Mouse (Mus musculus) lung, embryonic 14.5 days (tissue): ENCODE data around the gene Lrrc4. TPM values are rescaled to one million over a fixed set of nuclear protein-coding genes. Genes with fewer than 3 reads are reported as not detected.

Experiments used
- ATAC-seq: fragments of 200-750 bp; cut with Nextera tagmentation; 2 replicates; pipeline ENCODE4 v1.8.0; 2017; ENCODE audit warnings: mild to moderate bottlenecking, moderate TSS enrichment, moderate library complexity; ENCODE audit not compliant: insufficient read depth
- DNase-seq: peaks from one replicate; pipeline ENCODE4 v3.0.0-alpha.2; 2015
- H3K27ac ChIP-seq: fragments of 300-500 bp; sonication (generic); 2 replicates; pipeline ENCODE4 v1.5.1; 2014; ENCODE audit warnings: low read depth, mild to moderate bottlenecking, moderate library complexity
- H3K27me3 ChIP-seq: fragments of 300-500 bp; sonication (generic); 2 replicates; pipeline ENCODE4 v1.6.1; 2014; ENCODE audit warnings: low read length, control low read depth; ENCODE audit not compliant: insufficient read depth
- H3K36me3 ChIP-seq: fragments of 300-500 bp; sonication (generic); 2 replicates; pipeline ENCODE4 v1.6.1; 2014; ENCODE audit warnings: control low read depth; ENCODE audit not compliant: insufficient read depth
- H3K4me1 ChIP-seq: fragments of 300-500 bp; sonication (generic); 2 replicates; pipeline ENCODE4 v1.6.1; 2014; ENCODE audit warnings: antibody characterized with exemption, control low read depth; ENCODE audit not compliant: insufficient read depth
- H3K4me2 ChIP-seq: fragments of 300-500 bp; sonication (generic); 2 replicates; pipeline ENCODE4 v1.6.1; 2014; ENCODE audit warnings: mild to moderate bottlenecking
- H3K4me3 ChIP-seq: fragments of 300-500 bp; sonication (generic); 2 replicates; pipeline ENCODE4 v1.5.1; 2014; ENCODE audit warnings: low read depth, low read length
- H3K9ac ChIP-seq: fragments of 300-500 bp; sonication (generic); 2 replicates; pipeline ENCODE4 v1.6.1; 2014
- H3K9me3 ChIP-seq: fragments of 300-500 bp; sonication (generic); 2 replicates; pipeline ENCODE4 v1.6.1; 2016; ENCODE audit warnings: low read depth, low read length, control low read depth
- CTCF ChIP-seq: IDR thresholded peaks from 2 replicates; pipeline ENCODE4 v1.5.1; 2016; ENCODE audit warnings: antibody characterized with exemption, low read depth
- WGBS: fragments of 180-500 bp; shearing (Covaris S2); extraction: QIAGEN DNeasy Blood & Tissue Kit; methylation state at CpG from one replicate; pipeline ENCODE4 v1.1.7; 2014; 5-methylcytosine and 5-hydroxymethylcytosine counted together
- polyA plus RNA-seq: library from polyadenylated mRNA; unstranded; fragments of >200 nt; fragmentation: Nextera tagmentation; extraction: Ambion mirVana; gene quantifications from 2 replicates; pipeline ENCODE4 v1.2.1, GENCODE M21; 2014

Lrrc4 gene
- polyA plus RNA-seq, 1 experiment from 2014 or later: 0.63 TPM

DNA sequence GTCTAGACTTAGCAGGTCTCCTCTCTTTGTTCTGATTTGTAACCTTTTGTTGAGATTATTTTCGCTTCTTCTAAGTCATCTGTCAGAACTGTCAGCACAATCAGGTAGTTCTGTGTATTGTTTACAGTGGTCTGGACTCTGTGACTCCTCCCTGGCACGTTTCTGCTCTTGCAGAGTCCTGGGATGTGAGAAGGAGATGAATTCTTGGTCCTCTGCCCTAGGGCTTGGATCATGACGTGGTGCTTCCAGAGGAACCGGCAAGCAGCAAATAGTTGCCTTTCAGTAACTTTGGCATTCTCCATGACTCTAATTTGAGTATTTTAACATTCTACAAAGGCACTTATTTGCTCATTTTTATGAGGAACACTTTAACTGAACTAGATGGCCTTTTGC is 113.7 kb downstream of the Lrrc4 start:
- H3K36me3 ChIP-seq: no peaks in the 10 kb centered on the region
- no peak overlapping the region for H3K9ac ChIP-seq
- H3K4me1 ChIP-seq: no peaks in the 10 kb centered on the region
- H3K4me3 ChIP-seq: no peak overlapping the region
- TF ChIP-seq CTCF: no peak
- no peak overlapping the region for H3K4me2 ChIP-seq
- ATAC-seq: no peak
- DNase-seq: no peak
- 20% methylated on average over 4 of the region's 4 CpGs for WGBS
- H3K9me3 ChIP-seq: no peaks in the 10 kb centered on the region
- no peaks in the 10 kb centered on the region for H3K27me3 ChIP-seq
- no peak overlapping the region for H3K27ac ChIP-seq

DNA sequence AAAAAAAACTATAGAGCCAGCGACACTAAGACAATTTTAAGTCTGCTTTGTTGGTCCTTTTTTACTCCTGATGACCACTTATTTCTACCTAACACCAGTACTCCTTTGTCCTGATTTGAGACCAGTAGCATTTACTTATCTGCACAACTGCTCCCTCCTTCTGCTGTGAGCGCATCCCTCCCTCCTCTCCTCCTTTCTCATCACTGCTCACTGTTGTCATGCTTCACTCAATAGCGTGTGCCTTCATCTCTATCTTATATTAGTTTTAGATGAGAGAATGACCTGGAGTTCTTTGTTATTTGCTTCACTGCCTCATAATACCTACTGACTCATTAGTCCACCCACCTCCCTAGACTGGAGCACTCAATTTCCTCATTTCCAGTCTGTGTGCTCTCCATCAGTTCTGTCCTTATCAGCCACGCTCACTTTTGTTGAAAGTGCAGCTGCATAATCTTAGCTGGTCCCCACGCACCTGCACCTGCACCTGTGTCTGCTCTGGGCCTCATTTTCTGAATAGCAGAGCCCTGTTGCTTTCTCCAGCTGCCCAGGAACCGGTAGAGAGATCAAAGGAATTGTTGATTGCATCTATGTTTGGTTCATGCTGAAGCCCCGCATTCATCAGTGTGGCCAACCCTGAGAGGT is 114.2 kb downstream of the Lrrc4 start:
- Histone ChIP-seq H3K4me1 (no peaks in the 10 kb centered on the region), H3K4me2 (no peak overlapping the region), H3K9ac (no peak overlapping the region), H3K27ac (no peak overlapping the region), H3K27me3 (no peaks in the 10 kb centered on the region), H3K4me3 (no peak overlapping the region), H3K9me3 (no peaks in the 10 kb centered on the region), H3K36me3 (no peaks in the 10 kb centered on the region)
- no peak for TF ChIP-seq CTCF
- ATAC-seq (no peak), DNase-seq (no peak)
- 48% methylated on average over 7 of the region's 7 CpGs for WGBS

DNA sequence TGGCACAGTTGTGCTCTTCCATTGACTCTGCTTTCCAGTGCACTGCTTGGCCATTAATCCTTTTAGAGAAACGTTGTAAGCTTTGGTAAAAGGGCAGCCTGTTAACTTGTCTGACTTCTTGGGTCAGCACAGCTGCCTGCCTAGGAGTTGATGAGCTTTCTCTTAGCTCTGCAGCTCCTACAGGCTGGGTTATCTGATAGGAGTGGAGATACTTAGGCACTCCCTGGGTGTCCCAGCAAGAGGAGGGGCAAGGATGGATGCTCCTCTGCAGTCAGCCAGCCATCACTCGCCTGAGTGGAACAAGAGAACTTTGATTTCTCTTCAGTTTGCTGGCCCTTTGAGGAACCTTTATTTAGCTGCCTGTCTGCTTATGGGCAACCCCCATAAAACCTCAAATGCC is 121.5 kb downstream of the Lrrc4 start:
- Histone ChIP-seq H3K4me2 (no peak overlapping the region), H3K9ac (no peak overlapping the region), H3K9me3 (no peaks in the 10 kb centered on the region), H3K36me3 (peaks cover 21% of the 10 kb centered on the region), H3K4me1 (peaks cover 10% of the 10 kb centered on the region), H3K27ac (no peak overlapping the region), H3K27me3 (no peaks in the 10 kb centered on the region), H3K4me3 (no peak overlapping the region)
- 21% methylated on average over 2 of the region's 2 CpGs for WGBS
- ATAC-seq (no peak), DNase-seq (no peak)
- TF ChIP-seq CTCF: no peak

DNA sequence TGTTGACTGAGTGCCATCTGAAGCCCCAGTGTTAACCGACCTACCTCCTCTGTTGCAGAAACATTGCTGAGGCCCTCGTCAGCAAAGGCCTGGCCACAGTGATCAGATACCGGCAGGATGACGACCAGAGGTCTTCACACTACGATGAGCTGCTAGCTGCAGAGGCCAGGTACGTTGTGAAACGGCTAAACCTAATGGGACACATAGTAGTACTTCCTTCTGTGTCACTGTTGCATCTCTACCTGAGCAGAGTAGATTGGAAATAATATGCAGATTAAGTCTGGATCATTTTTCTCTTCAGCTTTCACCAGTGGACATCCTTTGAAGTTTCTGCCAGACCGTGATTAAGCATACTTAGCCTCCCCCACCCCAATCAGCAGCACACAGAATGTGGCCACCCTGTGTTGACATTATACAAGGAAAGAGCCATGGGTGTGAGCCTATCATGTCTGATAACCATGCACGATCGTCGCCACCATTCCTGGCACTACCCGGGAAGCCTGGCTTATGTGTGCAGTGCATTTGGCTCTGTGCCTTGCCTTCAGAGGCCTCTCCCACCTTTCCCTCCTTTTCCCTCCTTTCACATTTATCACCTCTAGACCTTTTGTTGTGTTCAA is 124.5 kb downstream of the Lrrc4 start:
- DNase-seq (no peak), ATAC-seq (no peak)
- Histone ChIP-seq H3K27me3 (no peaks in the 10 kb centered on the region), H3K4me3 (no peak overlapping the region), H3K9me3 (no peaks in the 10 kb centered on the region), H3K36me3 (peaks cover 21% of the 10 kb centered on the region), H3K4me2 (no peak overlapping the region), H3K9ac (no peak overlapping the region), H3K4me1 (peaks cover 10% of the 10 kb centered on the region), H3K27ac (no peak overlapping the region)
- no peak for TF ChIP-seq CTCF
- 46% methylated on average over 12 of the region's 12 CpGs for WGBS

DNA sequence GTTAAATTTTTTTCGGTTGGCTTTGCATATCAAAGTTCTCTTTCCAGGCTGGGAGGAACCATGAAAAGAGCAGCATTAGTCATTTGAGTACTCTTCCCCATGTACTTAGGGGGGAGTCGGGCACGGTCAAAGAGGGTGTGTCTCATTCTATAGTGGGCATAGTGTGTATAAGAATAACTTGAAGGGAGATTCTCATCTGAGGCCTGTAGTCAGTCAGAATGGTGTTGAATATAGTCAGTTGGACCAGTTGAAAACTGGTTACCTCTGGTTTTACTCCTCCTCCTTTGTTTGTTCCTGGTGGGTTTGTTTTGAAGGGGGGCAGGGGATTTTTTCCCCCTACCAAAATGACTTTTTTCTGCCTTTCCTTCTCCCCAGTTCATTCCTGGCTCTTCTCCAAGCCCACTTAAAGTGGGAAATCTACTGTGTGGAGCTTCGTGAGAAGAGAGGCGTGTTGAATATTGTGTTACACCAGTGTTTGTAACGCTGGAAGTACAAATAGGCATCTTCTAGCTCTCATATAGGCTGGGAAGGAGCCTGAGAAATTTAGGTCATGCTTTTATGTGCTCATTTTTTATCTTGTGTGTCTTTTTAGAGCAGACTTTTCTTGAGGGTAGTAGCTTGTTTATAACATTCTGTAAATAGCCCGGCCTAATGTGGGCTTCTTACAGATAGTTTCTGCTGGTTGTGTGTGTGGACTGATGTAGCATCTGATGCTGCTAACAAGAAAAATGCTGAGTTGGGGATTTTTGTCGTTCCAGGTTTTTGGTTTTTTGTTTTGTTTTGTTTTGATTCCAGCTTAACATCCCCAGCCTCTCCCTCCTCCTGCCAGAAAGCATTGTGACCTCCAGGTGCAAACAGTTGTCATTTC is 125.2 kb downstream of the Lrrc4 start:
- WGBS: 48% methylated on average over 8 of the region's 8 CpGs
- Histone ChIP-seq H3K9ac (no peak overlapping the region), H3K27ac (no peak overlapping the region), H3K4me3 (no peak overlapping the region), H3K27me3 (no peaks in the 10 kb centered on the region), H3K36me3 (peaks cover 21% of the 10 kb centered on the region), H3K4me2 (no peak overlapping the region), H3K4me1 (peaks cover 10% of the 10 kb centered on the region), H3K9me3 (no peaks in the 10 kb centered on the region)
- DNase-seq (peak; percentile 52), ATAC-seq (no peak)
- TF ChIP-seq CTCF: no peak

DNA sequence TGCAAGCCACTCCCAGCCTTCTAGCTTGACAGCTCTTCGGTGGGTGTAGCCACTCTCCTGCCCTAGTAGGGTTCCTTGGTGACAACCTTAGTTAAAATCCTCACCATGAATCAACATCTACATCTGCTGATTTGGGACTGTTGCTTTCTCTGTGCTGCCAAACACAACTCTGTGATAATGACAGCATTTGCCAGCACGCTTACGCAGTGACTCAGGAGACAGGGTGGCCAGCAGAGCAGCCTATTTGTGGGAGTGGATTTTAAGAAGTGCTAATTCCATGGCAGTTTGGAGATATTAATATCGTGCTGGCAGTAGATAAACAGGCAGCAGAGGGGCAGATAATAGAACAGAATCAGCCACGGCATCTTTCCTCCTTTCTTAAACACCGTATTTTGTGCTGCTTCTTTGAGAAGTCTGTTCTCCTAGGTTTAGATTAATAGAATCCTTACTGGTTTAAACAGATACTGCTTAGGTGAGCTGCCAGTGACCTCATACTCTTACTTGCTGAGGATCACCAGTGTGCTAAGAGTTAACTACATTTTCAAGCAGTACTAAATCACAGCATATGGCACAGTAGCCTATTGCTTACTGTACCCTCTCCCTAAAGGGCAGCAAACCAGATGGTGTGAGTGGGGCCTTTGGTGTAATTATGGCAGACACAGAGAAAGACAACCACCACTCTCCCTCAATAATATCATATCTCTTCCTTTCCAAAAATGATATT is 126.0 kb downstream of the Lrrc4 start:
- WGBS: 57% methylated on average over 6 of the region's 6 CpGs
- Histone ChIP-seq H3K36me3 (peaks cover 18% of the 10 kb centered on the region), H3K27ac (no peak overlapping the region), H3K9ac (no peak overlapping the region), H3K27me3 (no peaks in the 10 kb centered on the region), H3K4me3 (no peak overlapping the region), H3K4me1 (peaks cover 10% of the 10 kb centered on the region), H3K4me2 (no peak overlapping the region), H3K9me3 (no peaks in the 10 kb centered on the region)
- TF ChIP-seq CTCF: no peak
- ATAC-seq: no peak
- no peak for DNase-seq

DNA sequence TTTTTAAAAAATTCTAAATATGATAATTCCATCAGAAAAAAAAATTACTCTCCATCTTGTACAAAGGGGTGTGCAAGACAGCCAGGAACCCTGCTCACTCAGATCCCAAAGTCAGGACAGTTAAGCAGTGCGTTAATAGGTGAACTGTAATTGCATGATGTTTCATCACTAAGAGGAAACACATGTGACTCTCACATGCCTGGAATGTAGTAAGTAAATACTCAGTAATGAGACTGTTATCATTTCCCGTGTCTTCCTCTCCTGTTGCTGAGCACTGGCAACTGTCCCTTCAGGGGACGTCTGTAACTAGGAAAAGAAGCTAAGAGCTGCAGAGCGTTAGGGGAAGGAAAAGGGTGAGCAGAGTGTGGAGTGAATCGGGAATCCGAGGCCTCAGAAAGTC is 126.9 kb downstream of the Lrrc4 start:
- WGBS: 17% methylated on average over 6 of the region's 6 CpGs
- no peaks in the 10 kb centered on the region for H3K27me3 ChIP-seq
- peaks cover 10% of the 10 kb centered on the region for H3K4me1 ChIP-seq
- H3K4me3 ChIP-seq: no peak overlapping the region
- no peaks in the 10 kb centered on the region for H3K9me3 ChIP-seq
- H3K4me2 ChIP-seq: no peak overlapping the region
- no peak for TF ChIP-seq CTCF
- DNase-seq (peak; percentile 43), ATAC-seq (0 out of 2 replicates have a peak, but pooled peaks have one; percentile 28)
- peaks cover 15% of the 10 kb centered on the region for H3K36me3 ChIP-seq
- no peak overlapping the region for H3K9ac ChIP-seq
- H3K27ac ChIP-seq: no peak overlapping the region
